Comparison of ENCODE assay signal across 28 mouse cellular contexts in the genomic region with DNA sequence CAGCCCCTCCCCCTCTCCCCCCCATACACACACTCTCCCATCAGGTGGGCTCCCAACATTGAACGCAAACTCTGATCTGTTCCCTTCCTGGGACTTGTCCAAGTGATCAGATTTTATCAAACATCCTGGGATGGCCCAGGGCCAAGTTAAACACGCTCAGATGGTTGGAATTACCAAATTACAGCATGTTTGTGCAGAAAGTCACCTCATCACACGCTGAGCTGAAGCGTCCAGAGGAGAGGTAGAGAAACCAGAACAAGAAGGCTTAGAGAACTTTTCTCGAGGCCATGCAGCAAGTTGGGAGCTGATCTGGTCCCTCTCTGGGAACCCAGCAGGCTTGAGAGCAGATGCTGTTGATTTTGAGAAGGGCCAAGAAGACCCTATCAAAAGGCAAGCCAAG.
A peak's percentile ranks its signal among the peaks of the same experiment; 100 is the strongest.
DNase-seq lines count a peak whose midpoint lies in the region; ATAC-seq and TF ChIP-seq lines count a peak whose summit lies in the region.
"Had no signal": no experiment of that assay in that cellular context is flagged by ENCODE, and none has a peak within 500 bp of the region (broad histone marks: within the 10 kb centered on the region; RNA-seq: fewer than 3 reads in every experiment).

No protein-coding gene starts in this region.

- H3K4me3 ChIP-seq in embryonic facial prominence, embryonic 11.5 days (ENCODE audit: low read depth, low read length) = no peak overlapping the region
- no peak overlapping the region for H3K4me3 ChIP-seq in embryonic facial prominence, embryonic 10.5 days
- H3K4me3 ChIP-seq in lung, embryonic 14.5 days (ENCODE audit: low read depth, low read length) = no peak overlapping the region
- no peak overlapping the region for H3K4me3 ChIP-seq in embryonic facial prominence, embryonic 14.5 days (ENCODE audit: low read depth, low read length)
- no peak overlapping the region for H3K4me3 ChIP-seq in intestine, postnatal 0 days (ENCODE audit: low read depth, low read length)
- H3K4me3 ChIP-seq: forebrain, embryonic 10.5 days; forebrain, embryonic 15.5 days; heart, adult 2 months; heart, embryonic 10.5 days; heart, embryonic 13.5 days had no signal

- ATAC-seq in embryonic facial prominence, embryonic 11.5 days (replicated peaks; ENCODE audit: insufficient number of reproducible peaks, low FRiP score, low TSS enrichment, low read depth) = no peak
- ATAC-seq in lung, embryonic 14.5 days (ENCODE audit: insufficient read depth) = no peak
- peak; percentile 57; the same call in 1 of the 2 replicates for ATAC-seq in embryonic facial prominence, embryonic 14.5 days (ENCODE audit: low read depth)
- ATAC-seq in intestine, postnatal 0 days = no peak
- ATAC-seq: activated CD4-positive, CD25-positive, alpha-beta regulatory T cell, adult 4 months; forebrain, embryonic 15.5 days; hindbrain, postnatal 0 days; inflammation-experienced regulatory T-cells, adult 6 months; intestine, embryonic 16.5 days had no signal

- peak; percentile 40 for DNase-seq in embryonic facial prominence, embryonic 11.5 days (ENCODE audit: low spot score)
- DNase-seq in embryonic facial prominence, embryonic 10.5 days (ENCODE audit: low spot score) = no peak
- peak; percentile 21 for DNase-seq in lung, embryonic 14.5 days
- no peak for DNase-seq in lung, postnatal 25 days (ENCODE audit: low spot score)
- peak; percentile 38 for DNase-seq in brain, embryonic 14.5 days (ENCODE audit: low read depth)
- DNase-seq in embryonic facial prominence, embryonic 14.5 days (ENCODE audit: low spot score) = peak; percentile 74
- no peak for DNase-seq in adrenal gland, postnatal 14 days
- DNase-seq: adrenal gland, adult 8-10 months; adrenal gland, postnatal 36 days; cerebellum, adult 11 months; cerebellum, adult 2 months; cerebellum, adult 9-11 months; cerebellum, postnatal 25 days; gastrocnemius, postnatal 25 days; heart, adult 2 months; heart, postnatal 14 days; heart, postnatal 4 days had no signal

- H3K4me2 ChIP-seq in embryonic facial prominence, embryonic 11.5 days (ENCODE audit: low read depth, low read length) = no peak overlapping the region
- no peak overlapping the region for H3K4me2 ChIP-seq in lung, embryonic 14.5 days
- no peak overlapping the region for H3K4me2 ChIP-seq in embryonic facial prominence, embryonic 14.5 days (ENCODE audit: low read depth, low read length)
- H3K4me2 ChIP-seq in intestine, postnatal 0 days (replicated peaks; ENCODE audit: low read depth) = no peak overlapping the region
- H3K4me2 ChIP-seq: forebrain, embryonic 15.5 days; heart, embryonic 13.5 days; hindbrain, embryonic 14.5 days had no signal

- H3K9ac ChIP-seq in embryonic facial prominence, embryonic 11.5 days (replicated peaks; ENCODE audit: low read length) = no peak overlapping the region
- H3K9ac ChIP-seq in lung, embryonic 14.5 days = no peak overlapping the region
- no peak overlapping the region for H3K9ac ChIP-seq in embryonic facial prominence, embryonic 14.5 days (ENCODE audit: low read depth, low read length)
- no peak overlapping the region for H3K9ac ChIP-seq in intestine, postnatal 0 days (ENCODE audit: low read depth, low read length)
- H3K9ac ChIP-seq: forebrain, embryonic 15.5 days; heart, embryonic 13.5 days; hindbrain, embryonic 14.5 days had no signal

- no peak for TF ChIP-seq POLR2A in brain, embryonic 14.5 days (IDR thresholded peaks at IDR 0.05; ENCODE audit: borderline replicate concordance, extremely low read depth, insufficient read depth, insufficient read length, poor library complexity, severe bottlenecking)

- no peaks in the 10 kb centered on the region for H3K4me1 ChIP-seq in embryonic facial prominence, embryonic 11.5 days (ENCODE audit: control insufficient read depth, insufficient read depth, low read length)
- H3K4me1 ChIP-seq in embryonic facial prominence, embryonic 10.5 days = peaks cover 22% of the 10 kb centered on the region
- H3K4me1 ChIP-seq in lung, embryonic 14.5 days (ENCODE audit: insufficient read depth) = no peaks in the 10 kb centered on the region
- peaks cover 6% of the 10 kb centered on the region for H3K4me1 ChIP-seq in embryonic facial prominence, embryonic 14.5 days (ENCODE audit: control insufficient read depth, insufficient read depth, low read length)
- H3K4me1 ChIP-seq in intestine, postnatal 0 days (replicated peaks; ENCODE audit: control insufficient read depth, insufficient read depth, low read length) = no peaks in the 10 kb centered on the region

- TF ChIP-seq CTCF in lung, embryonic 14.5 days (IDR thresholded peaks at IDR 0.05; ENCODE audit: low read depth) = no peak
- TF ChIP-seq CTCF in brain, embryonic 14.5 days (IDR thresholded peaks at IDR 0.05; ENCODE audit: borderline replicate concordance, extremely low read depth, insufficient read depth, insufficient read length) = no peak
- TF ChIP-seq CTCF in intestine, postnatal 0 days (IDR thresholded peaks at IDR 0.05; ENCODE audit: low read depth) = no peak

- no peaks in the 10 kb centered on the region for H3K36me3 ChIP-seq in embryonic facial prominence, embryonic 11.5 days (replicated peaks; ENCODE audit: control insufficient read depth, insufficient read depth, low read depth, low read length)
- no peaks in the 10 kb centered on the region for H3K36me3 ChIP-seq in embryonic facial prominence, embryonic 10.5 days (replicated peaks)
- no peaks in the 10 kb centered on the region for H3K36me3 ChIP-seq in lung, embryonic 14.5 days (ENCODE audit: insufficient read depth)
- no peaks in the 10 kb centered on the region for H3K36me3 ChIP-seq in embryonic facial prominence, embryonic 14.5 days (ENCODE audit: control insufficient read depth, insufficient read depth, low read length)
- H3K36me3 ChIP-seq in intestine, postnatal 0 days (ENCODE audit: control insufficient read depth, insufficient read depth) = no peaks in the 10 kb centered on the region
- H3K36me3 ChIP-seq: forebrain, embryonic 10.5 days; forebrain, embryonic 15.5 days; G1E; heart, embryonic 10.5 days; heart, embryonic 13.5 days had no signal

- no peaks in the 10 kb centered on the region for H3K9me3 ChIP-seq in embryonic facial prominence, embryonic 11.5 days (replicated peaks; ENCODE audit: control insufficient read depth, low read length)
- H3K9me3 ChIP-seq in embryonic facial prominence, embryonic 10.5 days = no peaks in the 10 kb centered on the region
- no peaks in the 10 kb centered on the region for H3K9me3 ChIP-seq in lung, embryonic 14.5 days (ENCODE audit: low read depth, low read length)
- H3K9me3 ChIP-seq in embryonic facial prominence, embryonic 14.5 days (ENCODE audit: control insufficient read depth, low read length) = no peaks in the 10 kb centered on the region
- no peaks in the 10 kb centered on the region for H3K9me3 ChIP-seq in intestine, postnatal 0 days (ENCODE audit: control insufficient read depth)
- H3K9me3 ChIP-seq: forebrain, embryonic 10.5 days; forebrain, embryonic 15.5 days; G1E; heart, embryonic 10.5 days; heart, embryonic 13.5 days had no signal

- H3K27me3 ChIP-seq in embryonic facial prominence, embryonic 11.5 days (ENCODE audit: control insufficient read depth, insufficient read depth, low read length) = no peaks in the 10 kb centered on the region
- H3K27me3 ChIP-seq in embryonic facial prominence, embryonic 10.5 days (replicated peaks; ENCODE audit: low read depth, poor library complexity, severe bottlenecking) = no peaks in the 10 kb centered on the region
- no peaks in the 10 kb centered on the region for H3K27me3 ChIP-seq in lung, embryonic 14.5 days (ENCODE audit: insufficient read depth, low read length)
- H3K27me3 ChIP-seq in embryonic facial prominence, embryonic 14.5 days (replicated peaks; ENCODE audit: control insufficient read depth, insufficient read depth, low read length) = no peaks in the 10 kb centered on the region
- H3K27me3 ChIP-seq in intestine, postnatal 0 days (replicated peaks; ENCODE audit: control insufficient read depth, insufficient read depth, low read length) = no peaks in the 10 kb centered on the region
- H3K27me3 ChIP-seq: forebrain, embryonic 15.5 days; heart, embryonic 13.5 days had no signal

- H3K27ac ChIP-seq in embryonic facial prominence, embryonic 11.5 days (replicated peaks; ENCODE audit: low read depth, low read length) = no peak overlapping the region
- H3K27ac ChIP-seq in embryonic facial prominence, embryonic 10.5 days (replicated peaks) = no peak overlapping the region
- H3K27ac ChIP-seq in lung, embryonic 14.5 days (ENCODE audit: low read depth) = no peak overlapping the region
- no peak overlapping the region for H3K27ac ChIP-seq in embryonic facial prominence, embryonic 14.5 days (replicated peaks; ENCODE audit: low read depth, low read length)
- no peak overlapping the region for H3K27ac ChIP-seq in intestine, postnatal 0 days (ENCODE audit: low read depth, low read length)
- H3K27ac ChIP-seq: forebrain, embryonic 10.5 days; forebrain, embryonic 15.5 days; heart, adult 2 months; heart, embryonic 10.5 days; heart, embryonic 13.5 days; hindbrain, embryonic 14.5 days; hindbrain, postnatal 0 days had no signal

- 38% methylated on average over 5 of the region's 5 CpGs for WGBS in embryonic facial prominence, embryonic 11.5 days
- WGBS in embryonic facial prominence, embryonic 10.5 days = 60% methylated on average over 5 of the region's 5 CpGs
- 45% methylated on average over 5 of the region's 5 CpGs for WGBS in lung, embryonic 14.5 days
- 19% methylated on average over 5 of the region's 5 CpGs for WGBS in embryonic facial prominence, embryonic 14.5 days
- 44% methylated on average over 5 of the region's 5 CpGs for WGBS in intestine, postnatal 0 days

Comparison
In these comparisons a context has a peak if more than half of its experiments do, and no peak if none do; other contexts are left out.
1. DNase-seq: peak in embryonic facial prominence, embryonic 11.5 days (single experiment), lung, embryonic 14.5 days (single experiment), brain, embryonic 14.5 days (single experiment) and embryonic facial prominence, embryonic 14.5 days (single experiment); none in embryonic facial prominence, embryonic 10.5 days (single experiment), lung, postnatal 25 days (single experiment) and adrenal gland, postnatal 14 days (single experiment).